Mouse (Mus musculus) Muller cell, postnatal 12 days (primary cell): ENCODE measurements at regions not wholly inside any gene's neighbourhood (a gene's known extent, or its start where the extent isn't known, plus 50 kb on each side); places are given as distances from the start of the nearest gene placed in this dataset.
"Not testable (repeated sequence)": the region's sequence is repeated elsewhere in the genome, so short reads cannot be mapped to it uniquely, and the experiment has no call there.

Experiments used
- DNase-seq: peaks from one replicate; pipeline ENCODE4 v3.0.0-alpha.2; 2015; ENCODE audit errors: inconsistent ontology term

GRCm38 (mm10) chr16:55582029-55582428, 256.7 kb downstream of the Nfkbiz start:
- DNase-seq, result no peak

GRCm38 (mm10) chr16:55580827-55581226, 257.9 kb downstream of the Nfkbiz start:
- DNase-seq, result no peak

GRCm38 (mm10) chr16:55578686-55579085, 260.0 kb downstream of the Nfkbiz start:
- no peak for DNase-seq

GRCm38 (mm10) chr16:55575609-55576283, 263.0 kb downstream of the Nfkbiz start:
- not testable (repeated sequence) for DNase-seq

GRCm38 (mm10) chr16:55571106-55571505, 267.6 kb downstream of the Nfkbiz start:
- peak; percentile 79 for DNase-seq

- no peak for DNase-seq
Observed at GRCm38 (mm10) chr16:55570097-55570496, 268.6 kb downstream of the Nfkbiz start.

- peak; percentile 62 for DNase-seq
Observed at GRCm38 (mm10) chr16:55555821-55556535, 258.2 kb upstream of the Zpld1 start.

GRCm38 (mm10) chr16:55555224-55555623, 257.4 kb upstream of the Zpld1 start:
- DNase-seq, result peak; percentile 78

GRCm38 (mm10) chr16:55553896-55554295, 256.1 kb upstream of the Zpld1 start:
- no peak for DNase-seq

- no peak for DNase-seq
Observed at GRCm38 (mm10) chr16:55551348-55551747, 253.6 kb upstream of the Zpld1 start.

GRCm38 (mm10) chr16:55550649-55551312, 253.0 kb upstream of the Zpld1 start:
- peak; percentile 89 for DNase-seq

GRCm38 (mm10) chr16:55547095-55547494, 249.3 kb upstream of the Zpld1 start:
- no peak for DNase-seq

- DNase-seq, result peak; percentile 33
Observed at GRCm38 (mm10) chr16:55540336-55541015, 242.7 kb upstream of the Zpld1 start.

- DNase-seq, result no peak
Observed at GRCm38 (mm10) chr16:55539179-55539578, 241.4 kb upstream of the Zpld1 start.

GRCm38 (mm10) chr16:55537548-55537947, 239.8 kb upstream of the Zpld1 start:
- no peak for DNase-seq

GRCm38 (mm10) chr16:55532686-55533085, 234.9 kb upstream of the Zpld1 start:
- peak; percentile 67 for DNase-seq

GRCm38 (mm10) chr16:55530844-55531243, 233.1 kb upstream of the Zpld1 start:
- DNase-seq, result no peak

GRCm38 (mm10) chr16:55527680-55528079, 229.9 kb upstream of the Zpld1 start:
- no peak for DNase-seq

- DNase-seq, result no peak
Observed at GRCm38 (mm10) chr16:55526230-55526842, 228.6 kb upstream of the Zpld1 start.

GRCm38 (mm10) chr16:55523264-55523663, 225.5 kb upstream of the Zpld1 start:
- no peak for DNase-seq

GRCm38 (mm10) chr16:55522283-55522682, 224.5 kb upstream of the Zpld1 start:
- DNase-seq, result no peak
